Mouse (Mus musculus): Measurements from ENCODE around the gene Zmiz1.

Gene Zmiz1

DNA sequence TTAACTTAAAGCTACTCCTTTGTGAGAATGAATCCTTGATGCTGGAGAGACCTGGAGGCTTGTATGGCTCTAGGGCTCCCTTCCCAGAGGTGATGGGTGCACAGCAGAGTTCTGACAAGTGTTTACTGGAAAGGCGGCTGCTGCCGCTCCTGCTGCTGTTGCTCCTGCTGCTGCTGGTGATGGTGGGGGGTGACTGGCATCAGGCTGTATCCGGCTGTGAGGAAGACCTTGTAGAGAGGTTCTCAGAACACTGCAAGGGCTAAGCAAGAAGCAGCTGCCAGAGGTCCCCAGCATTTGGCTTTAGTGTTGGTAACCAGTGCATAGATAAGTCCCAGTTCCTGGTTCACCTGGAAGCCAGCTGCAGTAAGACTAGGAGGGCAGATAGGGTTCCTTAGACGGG, 149.6 kb downstream of the Zmiz1 start:
- intact Hi-C loops (cut with DNase I), result loop anchor here (5.0 kb wide), 1 partner anchor 34 kb away; no protein-coding TSS in a partner anchor

DNA sequence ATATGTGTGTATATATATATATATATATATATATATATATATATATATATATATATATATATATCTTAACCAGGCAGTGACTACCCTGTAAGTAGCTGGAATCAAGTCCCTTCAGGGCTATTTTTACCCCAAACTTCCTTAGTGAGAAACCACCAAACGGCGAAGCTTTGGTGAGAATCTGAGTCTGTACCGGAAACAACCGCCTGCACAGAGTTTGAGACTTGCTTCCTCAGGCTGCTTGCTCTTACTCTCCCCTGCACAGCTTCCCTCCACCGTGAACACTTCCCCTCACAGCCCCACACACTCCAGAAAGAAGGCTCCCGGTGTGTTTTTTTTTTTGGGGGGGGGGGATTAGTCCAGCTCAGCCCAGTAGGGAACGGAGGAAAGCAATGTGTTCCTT, 150.4 kb downstream of the Zmiz1 start:
- intact Hi-C loops (cut with DNase I), result loop anchor here (5.0 kb wide), 1 partner anchor 33 kb away; no protein-coding TSS in a partner anchor

GRCm38 (mm10) chr14:25610396-25611158, 151.6 kb downstream of the Zmiz1 start:
- intact Hi-C loops (cut with DNase I), result no loop called here

DNA sequence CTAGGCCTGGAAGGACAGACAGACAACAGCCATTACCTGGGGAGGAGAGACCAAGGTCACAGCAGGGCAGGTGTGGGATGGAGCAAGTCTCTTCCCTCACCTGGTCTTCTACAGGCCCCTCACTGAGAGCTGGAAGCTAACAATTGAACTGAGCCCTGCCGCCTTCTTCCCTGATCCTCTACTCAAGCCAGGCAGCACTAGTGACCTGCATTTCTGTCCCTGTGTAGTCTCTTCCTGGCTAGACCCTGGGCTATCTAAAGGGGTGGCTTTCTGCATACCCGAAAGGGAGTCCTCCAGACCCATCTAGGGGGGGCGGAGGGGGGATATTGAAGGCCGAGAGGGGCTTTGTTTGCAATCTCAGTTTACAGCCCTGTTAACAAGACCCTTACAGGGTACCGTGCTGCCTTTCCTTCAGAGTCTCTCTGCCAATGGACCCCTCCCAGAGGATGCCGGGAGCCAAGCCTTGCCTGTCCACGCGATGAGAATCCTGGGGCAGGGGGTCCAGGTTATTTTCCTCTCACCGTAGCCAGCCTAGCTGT, 152.2 kb downstream of the Zmiz1 start:
- intact Hi-C loops (cut with DNase I), result no loop called here

- intact Hi-C loops (cut with DNase I), result no loop called here
These were observed 153.1 kb downstream of the Zmiz1 start for GRCm38 (mm10) chr14:25611815-25612698.

DNA sequence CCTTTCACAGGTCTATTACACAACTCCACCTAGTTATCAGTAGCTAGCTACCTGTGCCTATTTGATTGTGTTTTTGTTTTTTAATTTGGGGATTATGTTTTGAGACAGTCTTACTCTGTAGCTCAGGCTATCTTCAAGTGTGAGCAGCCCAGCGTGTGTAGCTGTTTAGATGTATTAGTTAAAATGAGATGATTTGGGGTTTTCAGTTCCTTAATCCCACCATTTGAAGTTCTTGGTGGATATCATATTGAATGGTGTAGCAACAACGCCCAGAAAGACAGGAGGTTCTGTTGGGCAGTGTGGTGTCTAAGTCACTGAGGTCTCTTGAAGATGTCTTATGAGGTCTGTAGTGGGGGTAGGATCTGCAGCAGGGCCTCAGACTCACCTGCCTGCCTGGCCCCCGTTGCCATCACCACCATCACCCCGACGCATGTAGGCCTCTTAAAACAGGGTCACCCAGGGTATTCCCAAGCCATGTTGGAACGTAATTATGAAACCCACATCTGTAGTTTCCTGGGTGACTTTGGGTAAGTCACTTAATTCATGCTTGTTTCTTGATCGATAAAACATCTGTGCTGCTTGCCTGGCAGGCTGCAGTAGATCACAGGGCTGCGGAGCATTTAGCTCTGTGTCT, 155.1 kb downstream of the Zmiz1 start:
- intact Hi-C loops (cut with DNase I), result no loop called here

DNA sequence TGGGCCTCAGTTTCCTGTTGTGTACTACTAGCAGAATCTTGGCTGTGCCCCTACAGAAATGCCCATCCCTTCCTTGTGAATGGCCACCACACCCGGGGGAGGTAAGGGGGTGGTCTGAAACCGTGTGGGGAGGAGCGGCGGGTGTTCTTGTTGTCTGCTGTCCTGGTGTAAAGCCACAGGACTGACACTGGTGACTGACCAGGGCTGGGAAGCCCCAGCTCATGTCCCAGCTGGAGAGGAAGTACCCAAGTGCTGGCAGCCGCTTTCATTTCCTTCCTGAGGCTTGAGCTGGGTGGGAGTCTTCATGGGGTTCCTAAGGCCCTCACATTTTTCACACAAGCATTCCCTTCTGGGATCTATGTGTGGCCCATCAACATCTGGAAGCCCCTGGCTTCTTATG, 155.7 kb downstream of the Zmiz1 start:
- intact Hi-C loops (cut with DNase I), result no loop called here

DNA sequence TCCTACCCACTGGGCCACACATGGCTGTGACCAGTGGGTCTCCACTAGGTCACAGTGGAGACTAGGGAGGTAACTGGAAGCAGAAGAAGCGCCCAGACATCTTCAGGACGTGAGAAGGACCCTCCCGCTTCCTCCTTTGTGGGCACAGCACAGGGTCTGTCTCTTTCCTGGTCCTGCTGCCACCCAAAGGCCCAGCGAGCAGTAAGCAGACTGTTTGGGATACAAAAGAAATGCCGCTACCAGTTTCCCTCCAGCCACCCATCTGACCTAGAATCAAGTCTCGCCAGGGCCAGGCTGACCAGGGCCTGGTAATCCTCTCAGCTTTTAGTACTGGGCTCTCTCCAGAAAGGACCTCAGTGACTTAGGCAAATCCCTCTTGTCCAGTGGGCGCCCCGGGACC, 156.6 kb downstream of the Zmiz1 start:
- intact Hi-C loops (cut with DNase I), result no loop called here

DNA sequence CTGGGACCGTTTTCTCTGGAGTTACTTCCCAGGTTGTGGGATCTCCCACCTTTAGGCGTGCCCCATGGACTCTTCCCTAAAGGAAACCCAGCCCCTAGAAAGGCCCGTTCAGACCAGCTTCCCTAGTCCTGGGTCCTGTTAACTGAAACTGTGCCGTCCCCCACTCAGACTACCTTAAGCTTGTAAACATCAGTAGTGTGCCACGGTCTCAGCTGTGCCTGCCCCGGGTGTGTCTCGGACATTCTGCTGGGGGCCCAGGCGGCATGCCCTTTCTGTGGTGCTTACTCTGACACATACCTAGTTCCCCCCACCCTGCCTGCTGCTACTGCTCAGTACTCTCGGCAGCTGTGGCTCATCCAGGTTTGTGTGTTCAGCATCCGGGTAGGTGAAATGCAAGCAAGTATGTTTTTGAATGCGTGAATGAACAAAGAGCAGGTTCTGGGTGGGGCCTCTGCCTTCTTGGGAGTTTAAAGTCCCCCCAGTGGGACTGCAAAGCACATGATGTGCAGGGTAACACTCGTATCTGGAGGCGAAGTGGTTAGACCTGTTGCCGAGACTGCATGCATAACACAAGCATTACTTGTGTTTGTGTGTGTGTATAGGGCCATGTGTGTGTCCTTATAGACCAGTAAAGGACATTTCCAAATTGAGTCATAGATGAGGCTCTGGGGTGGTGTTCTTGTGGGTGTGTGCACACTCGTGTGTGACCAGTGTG, 157.2 kb downstream of the Zmiz1 start:
- intact Hi-C loops (cut with DNase I), result no loop called here

GRCm38 (mm10) chr14:25617264-25617663, 158.3 kb downstream of the Zmiz1 start:
- intact Hi-C loops (cut with DNase I), result no loop called here

GRCm38 (mm10) chr14:25619066-25619762, 160.2 kb downstream of the Zmiz1 start:
- intact Hi-C loops (cut with DNase I), result no loop called here

DNA sequence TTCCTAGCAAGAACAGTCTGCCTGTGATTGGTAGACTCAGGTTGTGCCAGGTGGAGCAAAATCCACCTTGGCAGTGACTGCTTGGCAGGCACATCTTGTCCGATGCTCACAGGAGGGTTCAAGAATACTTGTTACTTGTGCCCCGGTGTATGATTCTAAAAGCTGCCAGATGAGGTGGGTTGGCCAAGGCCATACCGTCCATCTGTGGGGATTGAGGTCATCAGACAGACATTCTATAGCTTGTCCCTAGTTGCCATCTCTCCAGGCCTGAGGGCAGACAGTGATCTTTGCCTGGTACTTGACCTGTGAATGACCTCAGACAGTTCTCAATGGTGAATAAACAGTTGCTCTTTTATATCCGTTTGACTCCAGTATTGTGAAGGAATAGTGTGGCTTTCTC, 161.8 kb downstream of the Zmiz1 start:
- intact Hi-C loops (cut with DNase I), result no loop called here

DNA sequence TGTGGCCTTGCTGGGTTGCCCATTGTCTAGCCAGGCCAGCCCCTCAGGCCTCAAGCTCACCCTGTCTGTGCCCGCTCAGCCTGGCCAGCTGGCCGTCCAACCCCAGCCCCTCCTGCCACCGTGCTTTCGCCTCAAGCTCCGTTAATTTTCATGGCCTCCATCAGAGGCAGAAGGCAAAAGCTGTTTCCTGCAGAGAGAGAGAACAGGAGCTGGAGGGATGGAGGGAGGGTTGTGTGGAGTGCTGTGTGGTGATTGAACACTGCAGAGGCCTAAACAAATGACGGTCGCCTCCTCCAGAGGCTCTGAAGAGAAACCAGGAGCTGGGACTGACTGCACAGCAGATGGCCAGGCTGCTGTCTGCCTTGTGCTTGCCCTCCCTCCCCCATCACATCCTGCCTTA, 164.7 kb downstream of the Zmiz1 start:
- intact Hi-C loops (cut with DNase I), result no loop called here

- intact Hi-C loops (cut with DNase I), result no loop called here
These were observed 165.7 kb downstream of the Zmiz1 start for GRCm38 (mm10) chr14:25624659-25625058.

GRCm38 (mm10) chr14:25627599-25628255, 168.7 kb downstream of the Zmiz1 start:
- intact Hi-C loops (cut with DNase I), result no loop called here

GRCm38 (mm10) chr14:25628448-25629099, 169.6 kb downstream of the Zmiz1 start:
- intact Hi-C loops (cut with DNase I), result no loop called here

GRCm38 (mm10) chr14:25629866-25630606, 171.1 kb downstream of the Zmiz1 start:
- intact Hi-C loops (cut with DNase I), result no loop called here

DNA sequence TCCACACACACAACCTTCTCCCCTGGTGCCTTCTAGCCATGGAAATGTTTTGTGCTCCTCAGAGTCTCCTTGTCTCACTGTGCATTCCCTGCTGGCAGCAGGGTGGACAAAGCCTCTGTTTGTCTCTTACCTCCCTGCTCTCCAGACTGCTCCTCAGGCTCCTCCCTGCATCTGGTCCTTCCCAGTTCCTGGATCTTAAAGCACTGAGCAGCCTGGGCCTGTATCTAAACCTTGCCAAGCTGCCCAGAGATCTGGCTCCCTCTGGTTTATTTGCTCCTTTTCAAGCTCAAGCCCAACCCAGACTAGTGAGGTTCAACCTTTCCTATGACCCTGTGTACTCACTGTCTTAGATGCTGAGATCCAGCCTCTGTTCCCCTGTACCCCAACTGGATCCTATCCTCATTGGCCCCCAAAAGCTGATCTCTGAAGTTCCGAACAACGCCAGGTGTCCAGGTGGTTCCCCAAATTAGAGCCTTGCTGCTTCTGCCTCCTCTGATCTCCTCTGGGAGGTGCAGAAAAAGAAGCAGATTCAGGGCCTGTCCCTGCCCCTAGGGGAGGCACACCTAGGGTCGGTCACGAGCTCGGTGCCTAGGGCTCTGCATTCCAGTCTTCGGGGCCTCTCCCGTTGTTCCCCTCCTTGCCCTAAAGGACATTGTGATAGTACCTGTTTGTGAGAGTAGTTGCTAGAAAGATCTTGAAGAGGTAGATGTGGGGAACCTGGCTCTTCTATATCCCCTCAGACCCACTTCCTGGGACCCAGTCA, 171.8 kb downstream of the Zmiz1 start:
- intact Hi-C loops (cut with DNase I), result no loop called here

Data from adrenal gland (tissue).